Mouse (Mus musculus) MEL (cell line): ENCODE results near the gene Ltv1. TPM values are rescaled to one million over a fixed set of nuclear protein-coding genes. Genes with fewer than 3 reads are reported as not detected.

Experiments
- DNase-seq: peaks from one replicate; pipeline ENCODE4 v3.0.0; 2011; ENCODE audit warnings: low read depth, low spot score
- H3K27ac ChIP-seq: 2 replicates; pipeline ENCODE4 v1.5.1; 2012; ENCODE audit warnings: low read depth, mild to moderate bottlenecking, control low read depth, low read length, moderate library complexity; ENCODE audit not compliant: control insufficient read depth
- H3K27me3 ChIP-seq, 2 experiments: fragments of 150-350 bp in 1 of 2; sonication (generic) in 1 of 2; 2 replicates each; pipeline ENCODE4 v1.6.1; 2012; ENCODE audit warnings: low read length in 2 of 2, mild to moderate bottlenecking in 2 of 2, improper control_type of control experiment in 1 of 2, moderate library complexity in 1 of 2; ENCODE audit not compliant: insufficient read depth in 2 of 2, control insufficient read depth in 1 of 2
- H3K36me3 ChIP-seq, 2 experiments: 2 replicates each; pipeline ENCODE4 v1.6.1; 2012 to 2014; ENCODE audit warnings: low read length in 2 of 2, improper control_type of control experiment in 1 of 2, inconsistent platforms in 1 of 2, mild to moderate bottlenecking in 1 of 2; ENCODE audit not compliant: insufficient read depth in 2 of 2, control insufficient read depth in 1 of 2
- H3K4me1 ChIP-seq, 2 experiments: fragments of 150-350 bp in 1 of 2; sonication (generic) in 1 of 2; 2 replicates each; pipeline ENCODE4 v1.6.1; 2012; ENCODE audit warnings: low read length in 2 of 2, improper control_type of control experiment in 1 of 2, mild to moderate bottlenecking in 1 of 2; ENCODE audit not compliant: insufficient read depth in 2 of 2, control insufficient read depth in 1 of 2
- H3K4me3 ChIP-seq, 2 experiments: fragments of 150-350 bp in 1 of 2; sonication (generic) in 1 of 2; 2 replicates each; pipeline ENCODE4 v1.5.1; 2012; ENCODE audit warnings: low read depth in 2 of 2, low read length in 2 of 2, mild to moderate bottlenecking in 2 of 2, moderate library complexity in 2 of 2, control low read depth in 1 of 2, improper control_type of control experiment in 1 of 2; ENCODE audit not compliant: control insufficient read depth in 1 of 2, insufficient read depth in 1 of 2
- H3K79me2 ChIP-seq: 2 replicates; pipeline ENCODE4 v1.6.1; 2012; ENCODE audit warnings: mild to moderate bottlenecking, low read length, moderate library complexity; ENCODE audit not compliant: control insufficient read depth, poor library complexity, insufficient read depth
- H3K9ac ChIP-seq: 2 replicates; pipeline ENCODE4 v1.6.1; 2012; ENCODE audit warnings: low read depth, mild to moderate bottlenecking, control low read depth, low read length, moderate library complexity; ENCODE audit not compliant: control insufficient read depth, poor library complexity, severe bottlenecking
- H3K9me3 ChIP-seq: fragments of 150-350 bp; sonication (generic); replicated peaks from 2 replicates; pipeline ENCODE4 v1.6.1; 2012; ENCODE audit warnings: mild to moderate bottlenecking, low read length, improper control_type of control experiment, moderate library complexity; ENCODE audit not compliant: insufficient read depth
- BHLHE40 ChIP-seq: IDR thresholded peaks from 2 replicates; pipeline ENCODE4 v1.6.1; 2012; ENCODE audit warnings: low read depth, mild to moderate bottlenecking, inconsistent platforms, low read length, improper control_type of control experiment, borderline replicate concordance
- CHD2 ChIP-seq: IDR thresholded peaks from 2 replicates; pipeline ENCODE4 v1.6.1; 2011; ENCODE audit warnings: low read length, improper control_type of control experiment
- HCFC1 ChIP-seq: IDR thresholded peaks from 2 replicates; pipeline ENCODE4 v1.6.1; 2012; ENCODE audit warnings: low read depth, mild to moderate bottlenecking, inconsistent platforms, low read length, improper control_type of control experiment, moderate library complexity
- JUND ChIP-seq: IDR thresholded peaks from 2 replicates; pipeline ENCODE4 v1.6.1; 2011; ENCODE audit warnings: low read depth, mild to moderate bottlenecking, improper control_type of control experiment, low read length
- MAFK ChIP-seq: IDR thresholded peaks from 2 replicates; pipeline ENCODE4 v1.6.1; 2011; ENCODE audit warnings: low read depth, mild to moderate bottlenecking, low read length, improper control_type of control experiment, borderline replicate concordance
- MXI1 ChIP-seq: IDR thresholded peaks from 2 replicates; pipeline ENCODE4 v1.6.1; 2011; ENCODE audit warnings: mild to moderate bottlenecking, low read depth, low read length, improper control_type of control experiment
- MYC ChIP-seq: IDR thresholded peaks from 2 replicates; pipeline ENCODE4 v1.6.1; 2011; ENCODE audit warnings: low read depth, mild to moderate bottlenecking, low read length, improper control_type of control experiment, moderate library complexity
- NELFE ChIP-seq: IDR thresholded peaks from 2 replicates; pipeline ENCODE4 v1.6.1; 2011; ENCODE audit warnings: low read depth, low read length, improper control_type of control experiment
- POLR2AphosphoS2 ChIP-seq: IDR thresholded peaks from 2 replicates; pipeline ENCODE4 v1.6.1; 2011; ENCODE audit warnings: low read length, improper control_type of control experiment
- RAD21 ChIP-seq: IDR thresholded peaks from 2 replicates; pipeline ENCODE4 v1.6.1; 2011; ENCODE audit warnings: mild to moderate bottlenecking, low read depth, low read length, improper control_type of control experiment
- SIN3A ChIP-seq: IDR thresholded peaks from 2 replicates; pipeline ENCODE4 v1.6.1; 2012; ENCODE audit warnings: low read length, improper control_type of control experiment, inconsistent platforms
- TBP ChIP-seq: IDR thresholded peaks from 2 replicates; pipeline ENCODE4 v1.8.0; 2011; ENCODE audit warnings: low read depth, low read length, improper control_type of control experiment
- UBTF ChIP-seq: IDR thresholded peaks from 2 replicates; pipeline ENCODE4 v1.6.1; 2012; ENCODE audit warnings: low read depth, mild to moderate bottlenecking, inconsistent platforms, low read length, improper control_type of control experiment, moderate library complexity, borderline replicate concordance; ENCODE audit not compliant: insufficient read depth
- ZC3H11A ChIP-seq: IDR thresholded peaks from 2 replicates; pipeline ENCODE4 v1.6.1; 2012; ENCODE audit warnings: low read depth, mild to moderate bottlenecking, inconsistent platforms, low read length, improper control_type of control experiment
- ZMIZ1 ChIP-seq: IDR thresholded peaks from 2 replicates; pipeline ENCODE4 v1.6.1; 2012; ENCODE audit warnings: low read depth, mild to moderate bottlenecking, inconsistent platforms, low read length, improper control_type of control experiment, moderate library complexity
- polyA plus RNA-seq, 2 experiments: library from polyadenylated mRNA; stranded (reverse) in 1 of 2; unstranded in 1 of 2; fragments of >175 nt in 1 of 2; fragments of >200 nt in 1 of 2; gene quantifications; 2 replicates each; pipeline versions ENCODE4 v1.2.1 to v1.2.4; 2012; ENCODE audit warnings: low replicate concordance in 2 of 2, low read depth in 1 of 2; ENCODE audit not compliant: insufficient read length in 2 of 2, insufficient read depth in 1 of 2, missing spikeins in 1 of 2
- total RNA-seq: library from RNA; depleted of rRNA; stranded (reverse); fragments of 300-350 nt; gene quantifications from 2 replicates; pipeline ENCODE4 v1.2.3, GENCODE M21; 2012

Gene Ltv1
- total and polyA plus RNA-seq, 3 experiments: 29.4 to 58.1 TPM; not detected in 1

- no peaks in the 10 kb centered on the region for H3K36me3 ChIP-seq
- peaks cover 0 to 2% of the 10 kb centered on the region in 2 experiments; a peak in 2 of 4 replicates for H3K27me3 ChIP-seq
- H3K4me1 ChIP-seq: no peaks in the 10 kb centered on the region
- H3K27ac ChIP-seq: no peak overlapping the region
- no peaks in the 10 kb centered on the region for H3K79me2 ChIP-seq
- TF ChIP-seq MXI1 (no peak), ZC3H11A (no peak), BHLHE40 (no peak), CHD2 (no peak), NELFE (no peak), SIN3A (no peak), RAD21 (no peak), MYC (no peak), TBP (no peak), MAFK (no peak), POLR2AphosphoS2 (no peak)
- H3K9me3 ChIP-seq: no peaks in the 10 kb centered on the region
- no peak overlapping the region for H3K4me3 ChIP-seq
- H3K9ac ChIP-seq: no peak overlapping the region
- no peak for DNase-seq
Observed at GRCm38 (mm10) chr10:13209930-13210637, 17.1 kb upstream of the Ltv1 start.

DNA sequence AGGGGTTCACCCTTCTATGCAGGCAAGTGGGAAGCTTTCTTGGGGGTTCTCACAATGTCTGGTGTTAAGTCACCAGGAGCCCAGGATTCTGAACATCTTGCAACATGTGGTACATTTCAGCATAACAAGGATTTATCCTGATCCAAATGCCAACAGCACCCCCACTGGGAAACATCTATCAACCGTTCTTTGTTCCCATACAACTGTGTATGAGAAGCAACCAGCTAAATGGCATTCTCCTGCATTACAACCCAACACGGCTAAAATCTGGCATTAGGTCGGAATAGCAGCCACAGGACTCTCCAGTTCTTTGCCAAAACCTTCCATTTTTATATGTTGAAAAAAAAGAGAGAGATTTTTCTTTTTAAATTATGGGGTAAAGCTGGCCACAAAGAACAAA lies 16.5 kb upstream of the Ltv1 start:
- no peak for TF ChIP-seq HCFC1
- no peak for TF ChIP-seq ZMIZ1
- TF ChIP-seq UBTF: no peak
- TF ChIP-seq TBP: no peak
- TF ChIP-seq, all 39 proteins: peak for 0
- Histone ChIP-seq H3K9me3 (no peaks in the 10 kb centered on the region), H3K36me3 (no peaks in the 10 kb centered on the region), H3K79me2 (no peaks in the 10 kb centered on the region), H3K4me1 (no peaks in the 10 kb centered on the region), H3K4me3 (no peak overlapping the region), H3K27ac (no peak overlapping the region), H3K27me3 (peaks cover 0 to 2% of the 10 kb centered on the region in 2 experiments; a peak in 2 of 4 replicates), H3K9ac (no peak overlapping the region)
- DNase-seq: no peak

GRCm38 (mm10) chr10:13209061-13209460 lies 16.1 kb upstream of the Ltv1 start:
- no peaks in the 10 kb centered on the region for H3K79me2 ChIP-seq
- DNase-seq: no peak

More at GRCm38 (mm10) chr10:13209061-13209460, 16.1 kb upstream of the Ltv1 start:
- H3K4me3 ChIP-seq: no peak overlapping the region
- TF ChIP-seq JUND (no peak), MXI1 (no peak)
- H3K36me3 ChIP-seq: no peaks in the 10 kb centered on the region
- H3K27ac ChIP-seq: no peak overlapping the region
- H3K9me3 ChIP-seq: no peaks in the 10 kb centered on the region
- H3K27me3 ChIP-seq: peaks cover 0 to 2% of the 10 kb centered on the region in 2 experiments; a peak in 2 of 4 replicates
- no peaks in the 10 kb centered on the region for H3K4me1 ChIP-seq
- H3K9ac ChIP-seq: no peak overlapping the region
